Mouse (Mus musculus): Measurements from ENCODE around the gene Rps6kc1.

Rps6kc1 gene

DNA sequence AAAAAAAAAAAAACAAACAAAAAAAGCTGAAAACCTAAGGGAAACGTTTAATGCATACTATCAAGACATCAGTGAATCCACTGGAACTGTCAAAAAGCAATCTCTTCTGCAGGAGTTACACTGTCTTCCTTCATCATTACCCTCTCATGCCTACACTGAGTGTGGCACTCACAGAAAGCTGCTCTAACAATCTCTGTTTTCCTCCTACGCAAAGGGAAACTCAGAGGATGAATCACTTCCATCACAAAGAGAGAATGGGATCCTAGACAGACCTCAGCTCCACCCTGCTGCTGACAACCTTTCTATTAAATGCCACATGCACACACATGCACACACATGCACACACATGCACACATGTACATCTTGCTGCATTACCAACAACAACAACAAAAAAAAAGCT is 75.5 kb downstream of the Rps6kc1 start:
- DNase-seq (ENCODE audit: low read depth, low spot score), result no peak

DNA sequence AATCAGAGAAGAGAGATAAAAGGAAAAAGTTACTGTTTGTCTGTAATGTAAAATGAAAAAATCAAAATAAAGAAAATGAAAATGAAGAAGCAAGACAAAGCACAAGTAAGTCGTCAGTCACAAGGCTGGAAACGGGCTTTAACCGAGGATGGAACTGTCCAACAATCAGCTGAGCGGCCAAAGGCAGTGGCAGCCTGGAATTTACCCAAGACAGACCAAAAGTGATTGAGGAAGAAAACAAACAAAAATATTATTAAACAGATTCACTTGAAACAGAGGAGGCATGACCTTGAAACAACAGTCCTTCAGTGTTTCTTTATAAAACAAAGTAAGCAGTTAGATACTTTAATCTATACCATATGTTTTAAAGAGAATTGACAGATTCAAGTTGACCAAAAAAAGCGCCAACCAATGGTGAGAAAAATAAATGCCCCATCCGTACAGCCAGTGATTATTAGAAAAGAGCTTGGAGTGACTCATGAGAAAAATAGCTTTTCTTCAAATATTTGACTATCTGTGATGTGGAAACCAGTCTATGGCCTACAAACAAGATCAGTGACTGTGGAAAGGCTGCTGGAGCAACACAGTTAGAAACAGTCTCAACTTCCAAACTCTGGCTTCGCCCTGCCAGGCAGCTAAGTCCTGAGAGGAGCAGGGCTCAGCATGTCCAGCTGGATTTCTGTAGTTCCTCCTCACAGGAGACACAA is 77.2 kb downstream of the Rps6kc1 start:
- DNase-seq (ENCODE audit: low read depth, low spot score), result no peak

DNA sequence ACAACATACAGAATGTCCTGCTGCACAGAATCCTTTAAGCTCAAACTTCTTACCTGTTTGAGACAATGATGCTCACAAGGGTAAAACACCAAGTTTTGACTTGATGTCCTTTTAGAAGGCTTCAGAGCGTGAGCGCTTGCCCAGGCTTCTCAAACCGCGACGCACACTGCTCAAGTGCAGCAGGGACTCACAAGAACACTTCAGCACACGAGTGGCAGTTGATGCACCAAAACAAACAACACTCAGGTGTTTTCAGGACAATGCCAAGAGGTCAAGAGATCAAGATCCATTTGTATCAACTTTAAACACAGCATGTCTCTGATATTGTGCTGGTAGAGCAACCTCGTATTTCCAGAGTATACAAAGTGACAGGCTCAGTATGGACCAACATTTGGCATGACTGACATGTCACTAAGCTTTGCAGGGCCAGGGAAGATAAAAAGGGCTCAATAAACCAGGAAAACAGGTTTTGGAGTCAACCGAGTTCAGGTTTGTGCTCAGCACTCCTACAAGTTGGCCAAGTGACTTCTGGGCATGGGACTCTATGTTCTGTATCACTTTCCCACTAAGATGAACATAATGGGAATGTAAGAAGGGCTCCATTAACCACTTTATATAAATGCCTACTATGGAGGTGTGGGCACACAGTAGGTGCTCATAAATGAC is 78.5 kb downstream of the Rps6kc1 start:
- DNase-seq (ENCODE audit: low read depth, low spot score), result no peak

DNA sequence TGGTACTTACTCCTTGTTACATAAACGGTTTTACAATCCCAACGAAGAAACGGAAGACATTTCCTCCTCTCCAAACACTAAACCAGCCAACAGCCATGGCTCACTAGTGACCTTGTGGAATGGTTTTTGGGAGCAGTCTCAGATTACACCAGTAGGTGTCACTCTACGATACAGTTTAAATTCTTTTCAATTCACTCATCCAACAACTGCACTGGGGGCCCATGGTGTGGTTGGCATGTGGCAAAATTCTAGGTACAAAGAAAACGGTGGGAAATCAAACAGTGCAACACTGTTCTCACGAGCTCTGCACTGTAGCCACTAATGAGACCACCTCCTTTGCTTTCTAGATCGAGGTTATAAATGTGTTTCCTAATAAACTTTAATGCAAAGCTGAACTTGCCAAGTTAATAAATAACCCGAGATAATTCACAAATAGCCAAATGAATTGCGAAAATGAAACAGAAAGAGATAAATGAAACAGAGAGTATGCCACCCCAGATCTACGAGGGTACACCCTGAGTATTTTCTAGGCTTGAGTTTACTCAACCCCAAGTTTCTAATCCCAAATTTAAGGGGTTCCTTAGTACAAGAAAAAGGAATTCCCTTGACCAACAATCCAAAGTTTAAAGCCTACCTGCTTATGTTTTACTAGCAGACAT is 79.6 kb downstream of the Rps6kc1 start:
- peak; percentile 54 for DNase-seq (ENCODE audit: low read depth, low spot score)

- no peak for DNase-seq (ENCODE audit: low read depth, low spot score)
These were observed 85.0 kb downstream of the Rps6kc1 start for GRCm38 (mm10) chr1:190826486-190827034.

- no peak for DNase-seq (ENCODE audit: low read depth, low spot score)
These were observed 87.8 kb downstream of the Rps6kc1 start for GRCm38 (mm10) chr1:190823745-190824144.

- DNase-seq (ENCODE audit: low read depth, low spot score), result no peak
These were observed 95.4 kb downstream of the Rps6kc1 start for GRCm38 (mm10) chr1:190816141-190816540.

DNA sequence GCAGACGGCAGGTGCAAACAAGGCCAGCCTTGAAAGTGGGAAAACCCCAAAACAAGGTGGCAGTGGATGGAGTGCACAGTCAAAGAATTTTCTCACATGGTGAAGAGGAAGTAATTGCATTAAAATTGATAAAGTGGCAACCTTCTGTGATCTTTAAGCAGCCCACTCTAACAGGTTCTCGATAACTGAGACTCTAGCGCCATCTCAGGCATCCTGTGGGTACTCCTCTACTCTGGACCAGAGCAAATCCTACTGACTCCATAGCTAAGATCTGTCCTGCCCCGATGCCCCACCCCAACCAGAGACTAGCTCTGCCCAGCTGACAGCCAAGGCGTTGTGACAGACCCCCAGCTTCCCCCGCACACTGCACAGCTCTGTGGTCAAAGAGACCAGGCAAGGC is 101.2 kb downstream of the Rps6kc1 start:
- no peak for DNase-seq (ENCODE audit: low read depth, low spot score)

- no peak for DNase-seq (ENCODE audit: low read depth, low spot score)
These were observed 102.8 kb downstream of the Rps6kc1 start for GRCm38 (mm10) chr1:190808766-190809221.

GRCm38 (mm10) chr1:190806817-190807216 is 104.8 kb downstream of the Rps6kc1 start:
- no peak for DNase-seq (ENCODE audit: low read depth, low spot score)

DNA sequence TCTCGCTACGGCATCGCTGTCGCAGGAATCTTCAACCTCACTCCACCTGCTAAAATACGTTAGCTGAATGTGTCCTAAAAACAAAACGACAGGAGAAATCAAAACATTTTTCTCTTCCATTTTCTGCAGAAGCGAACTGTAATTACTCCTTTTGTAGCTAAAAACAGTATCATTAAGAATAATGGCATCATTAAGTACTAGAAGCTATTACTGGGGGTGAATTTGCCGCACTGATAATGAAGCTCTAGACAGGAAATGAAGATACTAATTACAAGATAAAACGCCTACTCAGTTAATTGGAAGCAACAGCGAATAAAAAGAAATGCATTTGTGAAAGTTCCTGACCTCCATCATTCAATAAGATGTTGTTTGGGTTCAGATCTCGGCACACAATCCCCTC is 112.9 kb downstream of the Rps6kc1 start:
- no peak for DNase-seq (ENCODE audit: low read depth, low spot score)

GRCm38 (mm10) chr1:190797483-190798058 is 114.0 kb downstream of the Rps6kc1 start:
- DNase-seq (ENCODE audit: low read depth, low spot score), result no peak

DNA sequence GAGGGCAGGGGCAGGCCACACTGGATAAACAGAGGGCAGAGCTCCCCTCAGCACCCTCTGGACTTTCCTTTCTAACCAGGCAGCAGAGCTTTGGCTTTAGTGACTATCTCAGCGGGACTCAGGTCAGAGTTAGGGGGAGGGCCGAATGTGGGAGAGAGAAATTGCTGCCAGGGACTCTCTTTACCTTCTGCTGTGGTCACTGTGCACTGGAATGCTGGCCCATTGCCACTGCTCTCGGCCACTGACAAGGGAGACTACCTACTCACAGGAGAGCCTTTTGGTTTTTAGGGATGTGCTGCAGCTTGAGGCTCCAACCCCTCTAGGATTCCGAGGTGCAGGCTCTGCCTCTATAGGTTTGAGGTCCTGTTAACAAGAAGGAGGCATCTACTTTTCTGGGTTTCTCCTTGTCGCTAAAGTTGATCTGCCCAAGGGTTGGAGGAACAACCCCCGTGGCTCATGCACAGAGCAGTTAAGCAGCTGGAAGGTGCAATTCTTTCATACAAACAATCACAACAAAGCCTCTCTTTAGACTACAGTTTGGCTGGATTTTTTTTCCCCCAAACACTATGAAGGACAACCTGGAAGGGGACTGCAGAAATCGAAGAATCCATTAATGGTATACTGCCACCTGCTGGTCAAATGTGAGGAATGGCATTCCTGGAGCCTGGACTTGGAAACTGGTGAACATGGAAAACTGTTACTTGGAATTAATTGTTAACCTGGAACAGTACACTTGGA is 114.7 kb downstream of the Rps6kc1 start:
- peak; percentile 27 for DNase-seq (ENCODE audit: low read depth, low spot score)

DNA sequence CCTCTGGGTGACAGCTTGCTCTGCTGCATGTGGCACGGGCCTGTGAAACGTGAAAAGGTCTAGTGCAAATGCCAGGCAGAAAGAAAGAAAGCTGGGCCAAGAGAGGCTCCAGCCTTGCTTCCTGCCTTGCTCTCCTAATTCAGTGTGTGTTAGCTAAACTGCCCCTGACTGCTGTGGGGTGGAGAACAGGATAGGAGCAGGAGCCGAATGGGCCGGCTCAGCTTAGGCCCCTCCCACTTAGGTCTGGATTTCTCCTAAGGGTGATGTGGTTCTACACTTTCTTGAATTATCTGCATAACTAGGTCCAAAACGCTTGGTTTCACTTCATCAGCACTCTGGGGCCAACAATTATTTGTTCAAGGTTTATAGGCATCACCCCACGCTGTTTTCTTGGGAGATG is 119.9 kb downstream of the Rps6kc1 start:
- DNase-seq (ENCODE audit: low read depth, low spot score), result no peak

DNA sequence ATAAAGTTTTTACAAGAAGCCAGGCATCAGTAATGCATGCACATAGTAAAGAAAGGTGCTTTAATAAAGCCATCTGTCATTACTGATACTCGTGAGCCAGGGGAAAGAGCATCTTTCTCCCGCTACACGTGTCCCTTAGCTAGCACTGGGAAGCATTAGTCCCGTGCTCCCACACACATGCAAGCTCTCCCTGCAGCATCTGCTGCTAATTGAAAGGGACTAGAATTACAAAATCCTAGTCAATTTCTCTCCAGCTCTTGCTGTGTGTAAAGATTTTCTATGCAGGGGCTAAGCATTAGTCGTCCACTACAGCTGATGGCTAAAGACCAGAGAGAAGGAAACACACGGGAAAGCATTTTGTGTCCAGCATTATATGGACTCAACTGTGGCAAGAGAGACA is 120.8 kb downstream of the Rps6kc1 start:
- no peak for DNase-seq (ENCODE audit: low read depth, low spot score)

DNA sequence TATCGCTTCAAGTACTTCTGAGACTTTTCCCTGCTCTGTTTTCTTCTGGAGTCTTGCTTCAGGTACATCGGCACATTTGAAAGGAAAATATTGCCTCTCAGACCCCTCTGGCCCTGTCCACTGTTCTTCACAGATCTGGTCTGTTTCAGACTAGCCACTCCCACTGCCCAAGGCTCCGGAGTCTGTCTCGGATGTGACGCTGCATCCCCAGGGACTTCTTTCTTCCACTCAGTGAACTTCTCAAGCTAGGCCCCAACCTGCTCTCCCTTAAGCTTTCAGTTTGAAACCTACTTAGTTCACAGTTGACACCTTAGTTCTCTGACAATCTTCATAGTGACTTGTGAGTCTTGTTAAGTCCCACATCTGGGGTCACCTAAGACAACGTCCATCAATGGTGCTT is 133.9 kb downstream of the Rps6kc1 start:
- no peak for DNase-seq (ENCODE audit: low read depth, low spot score)

GRCm38 (mm10) chr1:190776260-190776659 is 135.3 kb downstream of the Rps6kc1 start:
- no peak for DNase-seq (ENCODE audit: low read depth, low spot score)

DNA sequence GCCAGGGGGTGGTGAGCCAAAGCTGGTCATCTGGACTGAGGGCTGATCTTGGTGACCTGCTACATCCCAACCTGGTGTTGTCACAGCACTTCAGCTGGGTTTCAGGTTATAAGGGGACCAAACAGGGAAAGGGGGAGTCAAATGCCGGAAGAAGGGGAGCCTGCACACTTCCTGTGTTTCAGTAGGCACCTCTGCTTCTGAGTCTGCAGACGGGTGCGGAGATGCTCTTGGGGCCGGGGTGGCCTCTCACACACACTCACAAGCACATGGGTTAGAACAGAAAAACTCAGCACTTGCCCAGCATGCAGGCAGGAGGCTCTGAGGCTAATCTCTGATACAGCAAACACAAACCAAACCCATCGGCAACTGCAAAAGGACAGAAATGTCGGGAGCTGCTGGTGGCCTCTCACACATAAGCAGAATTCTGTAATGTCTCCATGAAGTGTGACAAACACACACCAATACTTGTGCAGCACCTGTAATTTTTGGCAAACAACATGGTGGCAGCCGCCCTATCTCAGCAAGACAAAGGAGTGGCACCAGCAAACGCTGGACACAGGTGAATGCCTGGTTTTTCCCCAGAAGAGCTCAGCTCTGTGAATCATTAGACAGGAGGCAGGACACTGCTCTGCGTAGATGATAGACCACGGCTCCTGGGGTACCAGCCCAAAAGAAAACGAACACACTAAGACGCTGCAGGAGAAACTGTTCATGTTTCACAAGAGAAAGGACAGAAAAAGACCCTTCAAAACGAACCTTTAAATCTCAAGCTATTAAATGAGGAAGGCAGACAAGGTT is 139.3 kb downstream of the Rps6kc1 start:
- no peak for DNase-seq (ENCODE audit: low read depth, low spot score)

GRCm38 (mm10) chr1:190769748-190770147 is 141.8 kb downstream of the Rps6kc1 start:
- no peak for DNase-seq (ENCODE audit: low read depth, low spot score)

DNA sequence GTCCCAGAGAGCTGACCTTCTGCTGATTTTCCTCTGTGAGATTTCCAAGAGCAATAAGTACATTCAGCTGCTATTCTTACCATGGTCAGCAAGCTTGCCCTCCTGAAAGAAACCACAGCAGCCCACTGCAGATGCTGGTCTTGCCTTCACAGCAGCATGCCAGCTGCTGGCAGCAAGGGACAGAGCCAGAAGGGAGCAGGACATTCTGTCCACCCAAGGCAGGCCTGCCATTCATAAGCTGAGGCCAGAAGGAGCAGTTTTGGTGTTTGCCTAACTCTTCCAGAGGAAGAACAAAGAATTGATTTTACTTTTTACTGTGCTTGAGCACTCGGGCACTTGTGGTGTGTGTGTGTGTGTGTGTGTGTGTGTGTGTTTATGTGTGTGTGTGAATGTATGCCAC is 143.3 kb downstream of the Rps6kc1 start:
- no peak for DNase-seq (ENCODE audit: low read depth, low spot score)

GRCm38 (mm10) chr1:190767621-190768020 is 143.9 kb downstream of the Rps6kc1 start:
- no peak for DNase-seq (ENCODE audit: low read depth, low spot score)

All from CD4-positive, CD25-positive, alpha-beta regulatory T cell, adult 2 months (primary cell).